Mouse (Mus musculus) left cerebral cortex, postnatal 25 days (tissue): ENCODE measurements at regions not wholly inside any gene's neighbourhood (a gene's known extent, or its start where the extent isn't known, plus 50 kb on each side); places are given as distances from the start of the nearest gene placed in this dataset.
A peak's percentile ranks its signal among the peaks of the same experiment; 100 is the strongest.

Experiments used
- DNase-seq, 2 experiments: peaks; one replicate each; pipeline ENCODE4 v3.0.0; 2022; ENCODE audit warnings: low spot score in 2 of 2, mixed read lengths in 1 of 2
- intact Hi-C: fragments of 180-260 bp; cut with DNase I; formaldehyde crosslinking; loops from one replicate; pipeline ENCODE4 v1.15.1; 2025

DNA sequence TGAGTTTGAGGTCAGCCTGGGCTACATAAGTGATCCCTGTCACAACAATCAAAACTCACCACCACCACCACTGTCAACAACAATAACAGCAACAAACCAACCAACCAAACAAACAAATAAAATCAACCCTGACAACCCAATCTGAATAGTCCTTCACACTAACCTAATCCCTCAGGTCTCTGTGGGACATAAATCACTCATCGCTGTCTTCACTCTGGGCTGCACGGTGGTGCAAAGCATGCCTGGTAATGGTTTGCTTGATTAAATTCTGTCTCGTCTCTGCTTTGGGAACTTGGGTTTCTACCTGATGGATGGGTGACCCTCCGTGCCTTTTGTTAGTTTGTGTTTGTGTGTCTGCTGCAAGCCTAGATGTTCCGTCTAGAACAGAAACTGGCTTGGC, 100.6 kb downstream of the Slc17a6 start:
- intact Hi-C loops = no loop called here
- no peak for DNase-seq

GRCm38 (mm10) chr7:51723955-51724354, 102.1 kb downstream of the Slc17a6 start:
- intact Hi-C loops = no loop called here
- no peak for DNase-seq

GRCm38 (mm10) chr7:51736285-51736684, 114.5 kb downstream of the Slc17a6 start:
- intact Hi-C loops = no loop called here
- DNase-seq = no peak

DNA sequence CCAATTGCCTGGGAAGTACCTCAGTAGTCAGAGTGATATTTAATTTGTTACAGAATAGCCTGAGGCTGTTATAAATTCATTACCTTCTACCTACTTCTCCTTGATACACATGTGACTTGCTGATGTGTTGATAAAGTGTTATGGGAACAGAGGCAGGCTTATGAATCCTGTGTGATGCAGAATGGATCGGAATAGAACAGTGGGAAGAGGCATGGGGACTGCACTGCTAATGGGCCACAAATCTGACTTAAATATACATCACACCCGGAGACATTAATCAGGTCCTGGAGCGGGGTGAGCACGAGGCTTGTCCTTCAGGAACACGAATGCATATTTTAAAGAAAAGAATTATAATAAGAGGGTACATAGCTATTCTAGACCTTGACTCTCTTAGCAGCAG, 117.8 kb downstream of the Slc17a6 start:
- intact Hi-C loops = no loop called here
- no peak for DNase-seq

- intact Hi-C loops = no loop called here
- no peak for DNase-seq
These were observed 119.1 kb downstream of the Slc17a6 start for GRCm38 (mm10) chr7:51740928-51741327.

DNA sequence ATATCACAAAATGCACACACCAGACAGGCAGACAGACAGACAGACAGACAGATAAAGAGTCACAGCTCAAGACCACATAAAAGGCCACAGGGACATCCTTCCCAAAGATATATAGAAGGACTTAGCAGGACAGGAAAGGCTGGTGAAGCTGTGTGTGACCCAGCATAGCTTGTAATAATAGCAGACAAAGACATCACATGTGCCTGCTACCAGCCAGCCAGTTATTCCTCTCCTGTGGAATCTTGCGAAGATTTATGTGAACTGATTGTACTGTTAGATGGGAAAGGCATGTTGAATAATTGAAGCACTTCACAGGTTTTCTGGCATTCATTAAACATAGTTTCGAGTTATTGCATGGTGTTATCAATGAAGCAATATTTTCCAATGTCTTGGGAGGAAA, 119.1 kb upstream of the Gas2 start:
- DNase-seq = no peak
- intact Hi-C loops = no loop called here

GRCm38 (mm10) chr7:51745598-51745997, 116.2 kb upstream of the Gas2 start:
- DNase-seq = no peak

GRCm38 (mm10) chr7:51748633-51749303, 113.0 kb upstream of the Gas2 start:
- intact Hi-C loops = loop anchor here (2.0 kb wide), 1 partner anchor 128 kb away; no protein-coding TSS in a partner anchor
- peak; percentile 23 to 56 for DNase-seq

More at GRCm38 (mm10) chr7:51745598-51745997, 116.2 kb upstream of the Gas2 start:
- intact Hi-C loops = no loop called here

GRCm38 (mm10) chr7:51749304-51750129, 112.3 kb upstream of the Gas2 start:
- DNase-seq = peak; percentile 8 to 45
- intact Hi-C loops = loop anchor here (2.0 kb wide), 1 partner anchor 129 kb away; no protein-coding TSS in a partner anchor

- DNase-seq = no peak
- intact Hi-C loops = no loop called here
These were observed 111.5 kb upstream of the Gas2 start for GRCm38 (mm10) chr7:51750271-51750670.

GRCm38 (mm10) chr7:51753062-51753461, 108.8 kb upstream of the Gas2 start:
- intact Hi-C loops = no loop called here
- no peak for DNase-seq

GRCm38 (mm10) chr7:51754208-51754888, 107.5 kb upstream of the Gas2 start:
- intact Hi-C loops = no loop called here
- DNase-seq = no peak

DNA sequence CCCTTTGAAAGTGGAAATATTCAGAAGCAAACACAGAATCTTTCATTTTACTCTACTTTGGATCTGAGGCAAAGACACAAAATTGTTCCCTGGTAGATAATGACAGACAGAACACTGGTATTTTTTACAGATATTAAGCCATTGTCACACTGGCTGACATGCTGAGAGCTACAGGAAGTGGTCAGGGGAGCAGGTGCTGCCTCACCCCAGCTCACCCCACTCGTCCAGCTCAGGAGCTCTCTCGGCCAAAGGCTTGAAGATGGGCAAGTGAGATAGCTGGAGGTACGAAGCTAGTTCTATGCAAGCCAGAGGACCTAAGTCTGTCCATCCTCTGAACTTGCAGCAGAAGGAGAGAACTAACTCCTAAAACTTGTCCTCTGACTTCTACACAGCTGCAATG, 105.6 kb upstream of the Gas2 start:
- no peak for DNase-seq
- intact Hi-C loops = no loop called here

- intact Hi-C loops = no loop called here
- peak in 1 of 2 experiments; percentile 67 for DNase-seq
These were observed 102.2 kb upstream of the Gas2 start for GRCm38 (mm10) chr7:51759536-51760153.

- DNase-seq = no peak
- intact Hi-C loops = no loop called here
These were observed 94.7 kb upstream of the Gas2 start for GRCm38 (mm10) chr7:51767066-51767465.

DNA sequence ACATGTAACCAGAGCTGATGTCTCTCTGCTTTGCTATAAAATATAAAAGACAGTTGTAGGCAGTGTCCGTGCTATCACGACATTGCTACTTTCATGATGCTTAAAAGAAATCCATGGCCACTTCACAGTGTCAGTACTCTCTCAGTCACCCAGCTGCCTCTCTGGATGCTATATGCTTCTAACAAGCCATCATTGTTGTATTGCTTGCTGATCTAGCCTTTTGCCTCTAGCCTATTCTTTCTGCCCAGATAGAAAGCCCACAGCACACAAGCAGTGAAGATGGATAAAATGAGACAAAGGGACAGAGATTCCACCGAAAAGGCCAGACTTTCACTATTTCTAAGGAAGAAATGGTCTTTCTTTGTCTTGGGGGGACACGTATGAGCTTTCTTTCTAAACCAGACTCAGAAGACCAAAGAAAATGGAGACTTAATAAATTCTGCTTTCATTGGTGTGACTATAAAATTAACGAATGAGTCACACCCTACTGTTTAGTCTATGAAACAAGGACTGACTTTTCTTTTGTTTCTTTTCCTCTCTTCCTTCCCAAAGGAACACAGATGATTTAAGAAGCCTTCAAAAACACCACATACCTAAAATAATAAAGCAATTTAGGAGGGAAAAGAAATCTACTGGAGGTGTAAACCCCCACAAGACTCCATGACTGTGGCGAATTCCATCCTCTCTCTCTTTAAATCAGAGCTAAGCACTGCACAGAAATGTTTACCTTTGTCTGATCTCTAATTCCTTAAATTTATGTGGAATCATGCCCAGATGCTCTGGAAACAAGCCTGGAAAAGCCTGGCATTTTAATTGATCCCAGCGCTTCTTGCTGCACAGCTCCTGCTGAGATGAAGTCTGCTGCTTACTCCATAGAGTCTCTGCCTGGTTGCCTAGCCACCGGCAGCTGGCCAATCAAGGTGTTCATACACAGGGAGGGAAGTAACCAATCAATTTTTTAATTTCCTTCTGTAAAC, 89.6 kb upstream of the Gas2 start:
- intact Hi-C loops = no loop called here
- DNase-seq = peak; percentile 21 to 35

GRCm38 (mm10) chr7:51775968-51776367, 85.8 kb upstream of the Gas2 start:
- no peak for DNase-seq
- intact Hi-C loops = no loop called here

DNA sequence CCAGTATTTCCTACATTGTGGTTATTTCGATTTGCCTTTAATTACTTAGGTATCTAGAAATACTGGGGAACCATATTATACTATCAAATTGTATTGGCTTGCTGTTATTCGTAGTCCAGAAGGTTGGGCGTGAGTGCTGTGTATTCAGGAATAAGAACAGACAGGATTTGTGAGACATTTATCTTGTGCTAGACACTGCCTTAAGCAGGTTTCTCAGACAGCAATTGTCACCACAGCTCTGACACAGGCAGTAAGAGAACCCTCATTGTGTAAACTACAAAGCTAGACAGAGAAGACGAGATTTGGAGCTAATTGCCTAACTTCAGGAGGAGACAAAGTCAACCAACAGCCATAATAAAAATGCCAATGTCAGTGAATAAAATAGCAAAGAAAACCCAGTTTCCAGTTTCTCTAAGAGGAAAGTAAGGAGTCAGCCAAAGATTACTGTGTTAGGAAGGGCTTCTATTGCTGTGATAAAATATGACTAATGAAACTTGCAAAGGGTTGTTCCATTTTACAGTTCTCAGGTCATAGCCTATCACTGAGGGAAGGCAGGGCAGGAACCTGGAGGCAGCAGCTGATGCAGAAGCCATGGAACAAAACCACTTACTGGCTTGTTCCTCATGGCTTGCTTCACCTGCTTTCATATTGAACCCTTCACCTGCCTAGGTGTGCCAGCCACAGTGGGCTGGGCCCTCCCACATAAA, 78.6 kb upstream of the Gas2 start:
- intact Hi-C loops = no loop called here

More for the DNA sequence above, 78.6 kb upstream of the Gas2 start:
- DNase-seq = no peak
